Mouse (Mus musculus): ENCODE data around the gene Taf1b. TPM values are rescaled to one million over a fixed set of nuclear protein-coding genes. Genes with fewer than 3 reads are reported as not detected.
"Not testable (repeated sequence)": the region's sequence is repeated elsewhere in the genome, so short reads cannot be mapped to it uniquely, and the experiment has no call there.

The Taf1b gene
- polyA plus RNA-seq, 2 experiments = 4.7 to 9.3 TPM

GRCm38 (mm10) chr12:24493011-24493410 is 5.1 kb upstream of the Taf1b start:
- no peaks in the 10 kb centered on the region for H3K9me3 ChIP-seq (ENCODE audit: control insufficient read depth, low read length)
- H3K27me3 ChIP-seq (ENCODE audit: control insufficient read depth, insufficient read depth, low read length) = no peaks in the 10 kb centered on the region
- 58% methylated on average over 9 of the region's 9 CpGs for WGBS (ENCODE audit: insufficient replicate concordance)
- no peaks in the 10 kb centered on the region for H3K36me3 ChIP-seq (replicated peaks; ENCODE audit: control insufficient read depth, insufficient read depth, low read depth)
- H3K4me1 ChIP-seq (replicated peaks; ENCODE audit: control insufficient read depth in 2 of 2, insufficient read depth in 2 of 2, low read length in 1 of 2) = peaks cover 0 to under 1% of the 10 kb centered on the region in 2 experiments; a peak in 2 of 4 replicates
- H3K4me2 ChIP-seq (ENCODE audit: low read depth) = peak overlapping the region; percentile 40
- TF ChIP-seq CTCF (IDR thresholded peaks at IDR 0.05; ENCODE audit: low read depth) = no peak
- no peak for TF ChIP-seq EP300 (IDR thresholded peaks at IDR 0.05; ENCODE audit: low read depth)
- H3K9ac ChIP-seq (replicated peaks) = no peak overlapping the region
- DNase-seq (ENCODE audit: low read depth in 3 of 3, low spot score in 3 of 3) (no peak), ATAC-seq (ENCODE audit: insufficient read depth) (no peak)
- peak overlapping the region in 1 of 2 experiments; percentile 11; a peak in 1 of 4 replicates for H3K4me3 ChIP-seq (ENCODE audit: insufficient read depth in 1 of 2, low read depth in 2 of 2, low read length in 2 of 2)
- no peak overlapping the region for H3K27ac ChIP-seq

GRCm38 (mm10) chr12:24493412-24493811 is 4.7 kb upstream of the Taf1b start:
- peak overlapping the region; percentile 40 for H3K4me2 ChIP-seq (ENCODE audit: low read depth)
- no peaks in the 10 kb centered on the region for H3K9me3 ChIP-seq (ENCODE audit: control insufficient read depth, low read length)
- H3K9ac ChIP-seq (replicated peaks) = no peak overlapping the region
- H3K4me1 ChIP-seq (replicated peaks; ENCODE audit: control insufficient read depth in 2 of 2, insufficient read depth in 2 of 2, low read length in 1 of 2) = peaks cover 0 to 3% of the 10 kb centered on the region in 2 experiments; a peak in 2 of 4 replicates
- H3K4me3 ChIP-seq (ENCODE audit: insufficient read depth in 1 of 2, low read depth in 2 of 2, low read length in 2 of 2) = peak overlapping the region in 1 of 2 experiments; percentile 16; a peak in 2 of 4 replicates
- DNase-seq (ENCODE audit: low read depth in 3 of 3, low spot score in 3 of 3) (no peak), ATAC-seq (ENCODE audit: insufficient read depth) (no peak)
- H3K27ac ChIP-seq = no peak overlapping the region
- TF ChIP-seq CTCF (IDR thresholded peaks at IDR 0.05; ENCODE audit: low read depth) = no peak
- no peak for TF ChIP-seq EP300 (IDR thresholded peaks at IDR 0.05; ENCODE audit: low read depth)
- no peaks in the 10 kb centered on the region for H3K36me3 ChIP-seq (replicated peaks; ENCODE audit: control insufficient read depth, insufficient read depth, low read depth)
- no peaks in the 10 kb centered on the region for H3K27me3 ChIP-seq (ENCODE audit: control insufficient read depth, insufficient read depth, low read length)
- 51% methylated on average over 30 of the region's 30 CpGs for WGBS (ENCODE audit: insufficient replicate concordance)

- not testable (repeated sequence) for ATAC-seq (ENCODE audit: insufficient read depth)
- WGBS (ENCODE audit: insufficient replicate concordance) = 49% methylated on average over 2 of the region's 3 CpGs
Measured at GRCm38 (mm10) chr12:24494791-24495190, 3.4 kb upstream of the Taf1b start.

DNA sequence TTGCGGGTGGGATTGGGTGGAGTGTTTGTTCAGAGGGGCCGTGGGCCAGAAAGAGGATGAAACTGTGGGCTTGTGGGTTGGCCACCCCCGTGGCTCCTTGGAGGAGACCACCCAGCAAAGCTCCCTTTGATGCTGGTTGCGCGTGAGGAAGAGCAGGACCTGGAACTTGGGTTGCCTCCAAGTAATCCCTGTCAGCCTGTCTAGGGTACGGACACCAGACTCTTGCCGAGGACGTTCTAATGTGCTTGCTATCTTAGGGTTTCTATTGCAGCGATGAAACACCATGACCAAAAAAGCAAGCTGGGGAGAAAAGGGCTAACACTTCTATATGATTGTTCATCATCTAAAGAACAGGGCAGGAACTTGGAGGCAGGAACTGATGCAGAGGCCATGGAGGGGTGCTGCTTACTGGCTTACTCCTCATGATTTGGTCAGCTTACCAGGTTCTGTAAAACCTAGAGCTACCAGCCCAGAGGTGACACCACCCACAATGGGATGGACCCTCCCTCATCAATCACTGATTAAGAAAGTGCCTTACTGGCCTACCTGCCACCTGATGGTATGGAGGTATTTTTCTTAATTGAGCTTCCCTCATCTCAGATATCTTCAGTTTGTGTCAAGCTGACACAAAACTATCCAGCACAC is 804 bp downstream of the Taf1b start:
- not testable (repeated sequence) for H3K4me1 ChIP-seq (replicated peaks; ENCODE audit: control insufficient read depth in 2 of 2, insufficient read depth in 2 of 2, low read length in 1 of 2); DNase-seq (ENCODE audit: low read depth in 3 of 3, low spot score in 3 of 3); H3K9me3 ChIP-seq (ENCODE audit: control insufficient read depth, low read length); H3K27me3 ChIP-seq (ENCODE audit: control insufficient read depth, insufficient read depth, low read length); H3K36me3 ChIP-seq (replicated peaks; ENCODE audit: control insufficient read depth, insufficient read depth, low read depth); H3K27ac ChIP-seq
- Histone ChIP-seq H3K9ac (replicated peaks) (peak overlapping the region; percentile 64), H3K4me3 (ENCODE audit: insufficient read depth in 1 of 2, low read depth in 2 of 2, low read length in 2 of 2) (peak overlapping the region; percentile 64 to 98), H3K4me2 (ENCODE audit: low read depth) (peak overlapping the region; percentile 55)
- peak; percentile 54 for ATAC-seq (ENCODE audit: insufficient read depth)
- WGBS (ENCODE audit: insufficient replicate concordance) = 5% methylated on average over 9 of the region's 9 CpGs

More at GRCm38 (mm10) chr12:24494791-24495190, 3.4 kb upstream of the Taf1b start:
- not testable (repeated sequence) for H3K4me3 ChIP-seq (ENCODE audit: insufficient read depth in 1 of 2, low read depth in 2 of 2, low read length in 2 of 2); H3K9ac ChIP-seq (replicated peaks); H3K9me3 ChIP-seq (ENCODE audit: control insufficient read depth, low read length); H3K4me1 ChIP-seq (replicated peaks; ENCODE audit: control insufficient read depth in 2 of 2, insufficient read depth in 2 of 2, low read length in 1 of 2); H3K4me2 ChIP-seq (ENCODE audit: low read depth); DNase-seq (ENCODE audit: low read depth in 3 of 3, low spot score in 3 of 3); H3K36me3 ChIP-seq (replicated peaks; ENCODE audit: control insufficient read depth, insufficient read depth, low read depth); H3K27me3 ChIP-seq (ENCODE audit: control insufficient read depth, insufficient read depth, low read length); H3K27ac ChIP-seq

DNA sequence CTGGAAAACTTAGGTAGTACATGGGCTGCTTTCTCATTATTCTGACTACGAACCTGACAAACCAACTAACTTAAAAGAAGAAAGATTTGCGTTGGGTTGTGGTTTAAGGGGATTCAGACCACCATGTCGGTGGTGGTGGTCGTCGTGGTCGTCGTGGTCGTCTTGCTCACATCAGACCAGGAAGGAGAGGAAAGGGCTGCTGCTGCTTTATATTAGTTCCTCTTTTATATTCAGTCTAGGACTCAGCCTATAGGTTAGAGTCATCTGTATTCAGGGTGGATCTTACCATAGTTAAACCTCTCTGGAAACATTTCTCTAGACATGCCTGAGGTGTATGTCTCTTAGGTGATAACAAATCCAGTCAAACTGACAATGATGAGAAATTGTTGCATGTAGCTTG is 19.0 kb downstream of the Taf1b start:
- no peak overlapping the region for H3K27ac ChIP-seq
- H3K4me2 ChIP-seq (ENCODE audit: low read depth) = no peak overlapping the region
- ATAC-seq (ENCODE audit: insufficient read depth) (no peak), DNase-seq (ENCODE audit: low read depth in 3 of 3, low spot score in 3 of 3) (no peak)
- TF ChIP-seq EP300 (IDR thresholded peaks at IDR 0.05; ENCODE audit: low read depth) (no peak), CTCF (IDR thresholded peaks at IDR 0.05; ENCODE audit: low read depth) (no peak)
- no peaks in the 10 kb centered on the region for H3K4me1 ChIP-seq (replicated peaks; ENCODE audit: control insufficient read depth in 2 of 2, insufficient read depth in 2 of 2, low read length in 1 of 2)
- no peak overlapping the region for H3K4me3 ChIP-seq (ENCODE audit: insufficient read depth in 1 of 2, low read depth in 2 of 2, low read length in 2 of 2)
- H3K36me3 ChIP-seq (replicated peaks; ENCODE audit: control insufficient read depth, insufficient read depth, low read depth) = no peaks in the 10 kb centered on the region
- WGBS (ENCODE audit: insufficient replicate concordance) = 24% methylated on average over 8 of the region's 8 CpGs
- no peaks in the 10 kb centered on the region for H3K27me3 ChIP-seq (ENCODE audit: control insufficient read depth, insufficient read depth, low read length)
- H3K9ac ChIP-seq (replicated peaks) = no peak overlapping the region
- no peaks in the 10 kb centered on the region for H3K9me3 ChIP-seq (ENCODE audit: control insufficient read depth, low read length)

Data from liver, embryonic 14.5 days (tissue).